Mouse (Mus musculus) bone marrow, adult 2 months (tissue): ENCODE results near the gene Trim29.

Source experiments
- CTCF ChIP-seq: fragments of 200-500 bp; IDR thresholded peaks from 2 replicates; pipeline ENCODE4 v1.5.1; 2011; ENCODE audit warnings: low read length, control low read depth; ENCODE audit not compliant: control insufficient read depth, insufficient read depth
- POLR2A ChIP-seq: fragments of 200-500 bp; IDR thresholded peaks from 2 replicates; pipeline ENCODE4 v1.6.1; 2011; ENCODE audit warnings: low read depth, mild to moderate bottlenecking, control low read depth, low read length, borderline replicate concordance; ENCODE audit not compliant: control insufficient read depth

DNA sequence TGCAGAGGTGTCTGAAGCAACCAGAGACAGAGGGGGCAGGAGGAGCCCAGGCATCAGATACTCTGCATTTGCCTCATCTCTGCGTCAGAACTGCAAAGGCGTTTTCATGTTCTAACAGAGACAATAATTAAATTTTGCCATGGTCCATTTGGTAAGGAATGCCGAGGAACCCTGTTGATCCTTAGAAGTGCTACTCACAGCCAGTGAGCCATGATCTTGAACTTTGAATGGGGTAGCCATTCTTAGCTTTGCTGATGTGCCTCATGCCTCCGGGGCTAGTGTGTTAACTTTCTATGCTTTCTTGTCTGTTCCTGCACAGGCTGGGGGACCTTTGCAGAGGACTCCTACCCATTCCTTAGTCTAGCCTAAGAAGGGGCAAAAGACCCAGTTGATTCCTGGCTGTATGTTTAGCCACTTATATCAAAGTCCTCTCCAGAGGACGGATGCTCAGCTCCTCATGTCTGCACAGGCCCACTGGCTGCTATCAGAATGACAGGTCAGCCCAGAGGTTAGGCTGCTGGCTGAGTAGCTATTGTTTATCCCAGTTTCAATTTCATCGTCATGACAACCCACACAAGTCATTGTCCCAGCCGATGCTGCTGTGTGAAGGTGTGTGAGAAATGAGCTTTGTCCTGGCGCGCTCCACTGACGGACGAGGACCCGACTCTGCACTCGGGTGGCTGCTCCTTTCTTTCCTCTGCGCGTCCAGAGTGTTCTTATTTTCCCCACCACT is 48.1 kb downstream of the Trim29 start:
- TF ChIP-seq CTCF (no peak), POLR2A (no peak)
